Mouse (Mus musculus) right cerebral cortex, postnatal 10 days (tissue): ENCODE results near the gene Gba.

Experiments
- DNase-seq, 2 experiments: peaks; one replicate each; pipeline ENCODE4 v3.0.0; 2021; ENCODE audit warnings: low spot score in 2 of 2

The Gba gene

DNA sequence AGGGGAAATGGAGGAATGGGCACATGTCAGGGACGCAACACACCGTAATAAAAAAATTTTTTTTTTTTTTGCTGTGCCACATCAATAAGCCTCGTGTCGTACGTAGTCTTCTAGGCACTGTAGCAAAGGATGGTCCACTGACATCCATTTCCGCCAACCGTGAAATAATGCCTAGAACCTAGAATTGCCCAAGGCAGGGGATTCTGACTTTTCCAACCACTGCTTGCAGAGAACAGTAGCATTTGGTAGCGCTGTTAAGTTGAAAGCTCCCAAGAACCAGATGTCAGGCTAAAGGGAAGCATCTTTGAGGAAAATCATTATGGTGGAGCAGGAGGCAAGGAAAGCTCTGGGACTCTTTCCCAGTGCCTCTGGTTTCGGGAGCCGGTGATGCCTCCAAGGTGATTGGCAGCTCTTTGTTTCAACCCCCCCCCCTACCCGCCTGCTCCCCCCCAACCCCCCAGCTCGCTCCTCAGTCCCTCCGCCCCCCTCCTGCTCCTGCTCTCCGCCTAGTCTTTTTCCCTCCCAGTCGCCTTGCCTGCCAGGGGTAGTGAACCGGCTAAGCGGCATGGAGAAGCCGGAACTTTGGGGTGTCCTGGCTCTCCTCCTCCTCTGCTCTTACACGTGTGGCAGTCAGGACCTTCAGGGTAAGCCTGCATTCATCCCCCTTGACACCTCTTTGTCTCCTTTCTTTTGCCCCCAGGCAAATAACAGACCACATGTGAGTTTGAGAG is 12.1 kb downstream of the Gba start, which contains the start of gene Thbs3:
Thbs3 (plus strand) TSS at position 500 of the 731 bp plus-strand sequence.
- DNase-seq, result peak; percentile 48 to 63

- peak; percentile 92 for DNase-seq
These were observed 13.1 kb downstream of the Gba start for GRCm38 (mm10) chr3:89215853-89216252.

DNA sequence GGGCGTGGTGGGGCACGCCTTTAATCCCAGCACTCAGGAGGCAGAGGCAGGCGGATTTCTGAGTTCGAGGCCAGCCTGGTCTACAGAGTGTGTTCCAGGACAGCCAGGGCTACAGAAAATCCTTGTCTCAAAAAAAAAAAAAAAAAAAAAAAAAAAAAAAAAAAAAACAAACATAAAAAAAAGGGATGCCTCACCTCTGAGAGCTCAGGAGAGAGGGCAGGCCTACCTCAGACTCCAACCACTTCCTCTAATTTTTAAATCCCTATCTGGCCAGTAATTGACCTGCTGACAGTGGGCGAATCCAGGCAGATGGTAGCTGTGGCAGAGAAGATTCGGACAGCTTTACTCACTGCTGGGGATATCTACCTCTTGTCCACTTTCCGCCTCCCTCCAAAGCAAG is 13.7 kb downstream of the Gba start:
- DNase-seq, result peak in 1 of 2 experiments; percentile 19

DNA sequence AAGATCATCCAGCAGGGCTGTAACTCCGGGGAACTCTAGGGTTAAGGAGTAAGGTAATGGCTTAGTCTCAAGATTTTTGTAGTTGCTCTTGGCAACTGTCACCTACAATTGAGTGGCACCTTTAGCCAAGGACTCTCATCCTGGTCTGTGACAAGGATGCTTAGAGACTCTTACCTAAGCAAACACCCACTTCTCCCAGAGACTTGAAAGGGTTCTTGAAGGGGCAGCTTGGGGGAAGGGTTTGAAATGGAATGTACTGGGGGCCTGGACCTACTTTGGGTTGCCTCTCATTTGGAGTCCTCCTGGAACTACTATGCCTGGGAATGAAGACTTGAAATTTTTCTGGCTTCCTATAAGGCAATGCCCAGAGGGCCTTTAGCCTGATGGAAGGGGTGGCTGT is 15.5 kb downstream of the Gba start:
- no peak for DNase-seq

DNA sequence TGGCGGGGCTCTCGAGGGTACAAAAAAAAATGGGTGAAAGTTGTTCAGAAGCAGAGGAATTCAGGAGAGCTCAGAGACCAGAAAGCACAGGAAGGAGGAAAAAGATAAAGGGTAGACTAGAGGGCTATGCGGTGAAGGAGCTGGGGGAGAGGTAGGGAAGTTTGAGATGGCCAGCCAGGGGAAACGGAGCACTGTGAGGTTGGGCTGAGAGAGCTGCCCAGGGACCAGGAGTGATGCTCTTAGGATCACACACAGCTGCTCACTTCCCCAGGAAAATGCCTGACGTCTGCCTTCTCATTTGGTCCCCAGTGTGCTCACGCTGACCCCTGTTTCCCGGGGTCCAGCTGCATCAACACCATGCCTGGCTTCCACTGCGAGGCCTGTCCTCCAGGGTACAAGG is 16.8 kb downstream of the Gba start:
- DNase-seq, result no peak

DNA sequence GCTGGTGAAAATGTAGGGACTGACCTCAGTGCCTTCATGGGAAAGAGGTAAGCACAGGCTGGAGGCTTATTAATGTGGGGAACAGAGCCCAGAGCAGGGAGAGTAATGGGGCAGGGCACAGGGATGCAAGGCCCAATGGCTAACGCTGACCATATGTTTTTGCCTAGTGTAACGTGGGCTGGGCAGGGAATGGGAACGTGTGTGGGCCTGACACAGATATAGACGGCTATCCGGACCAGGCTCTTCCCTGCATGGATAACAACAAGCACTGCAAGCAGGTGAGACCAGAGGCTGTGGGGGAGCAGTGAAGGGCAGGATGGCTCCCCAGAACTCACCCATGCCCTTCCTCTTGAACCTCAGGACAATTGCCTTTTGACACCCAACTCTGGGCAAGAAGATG is 18.4 kb downstream of the Gba start:
- DNase-seq, result no peak

DNA sequence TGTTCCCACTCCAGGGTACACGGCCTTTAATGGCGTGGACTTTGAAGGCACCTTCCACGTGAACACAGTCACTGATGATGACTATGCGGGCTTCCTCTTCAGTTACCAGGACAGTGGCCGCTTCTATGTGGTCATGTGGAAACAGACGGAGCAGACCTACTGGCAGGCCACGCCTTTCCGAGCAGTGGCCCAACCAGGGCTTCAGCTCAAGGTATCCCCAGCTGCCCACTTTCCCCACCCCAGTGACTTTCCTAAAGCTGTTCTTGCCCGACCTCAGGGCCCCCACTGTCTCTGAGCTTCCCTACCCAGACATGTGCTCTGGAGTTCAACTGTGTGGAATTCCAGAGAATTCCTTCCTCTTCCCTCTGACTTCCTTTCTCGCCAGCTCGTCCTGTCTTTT is 22.1 kb downstream of the Gba start:
- DNase-seq, result no peak

GRCm38 (mm10) chr3:89225321-89225815 is 22.6 kb downstream of the Gba start:
- no peak for DNase-seq

DNA sequence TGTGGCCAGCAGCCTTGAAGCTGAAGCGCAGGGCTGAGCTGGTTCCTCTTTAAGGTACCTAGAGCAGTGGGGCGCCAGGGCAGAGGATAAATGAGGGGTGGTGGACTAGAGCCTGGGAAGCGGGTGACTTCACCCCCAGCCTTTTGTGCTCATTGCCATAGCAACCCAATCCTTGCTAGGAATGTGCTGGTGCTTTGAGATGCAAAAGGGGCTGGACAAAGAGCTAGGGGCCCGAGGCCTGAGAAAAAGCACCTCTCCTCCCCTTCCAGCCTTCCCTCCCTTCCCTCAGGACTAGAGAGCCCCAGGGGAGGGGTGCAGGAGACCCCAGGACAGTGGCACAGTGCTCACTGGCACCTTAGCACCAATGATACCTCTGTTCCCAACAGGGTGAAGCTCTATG is 23.2 kb downstream of the Gba start:
- peak; percentile 76 to 85 for DNase-seq

DNA sequence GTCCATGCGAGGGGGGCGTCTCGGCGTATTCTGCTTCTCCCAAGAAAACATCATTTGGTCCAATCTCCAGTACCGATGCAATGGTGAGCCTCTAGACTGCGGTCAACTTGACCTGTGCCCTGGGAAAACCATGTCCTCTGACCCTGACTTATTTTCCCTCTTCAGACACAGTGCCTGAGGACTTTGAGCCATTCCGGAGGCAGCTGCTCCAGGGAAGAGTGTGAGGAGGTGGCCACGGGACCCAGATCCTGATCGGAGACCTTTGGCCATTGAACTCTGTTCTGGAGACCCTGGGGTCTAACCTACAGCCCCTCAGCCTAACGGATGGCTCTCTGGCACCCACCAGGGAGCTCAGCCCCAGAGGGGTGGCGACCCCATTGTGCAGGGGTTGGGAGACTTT is 23.6 kb downstream of the Gba start:
- DNase-seq, result no peak

- no peak for DNase-seq
These were observed 24.2 kb downstream of the Gba start, which contains the start of gene Mtx1 for GRCm38 (mm10) chr3:89226900-89227299. TSS of gene Mtx1 (minus strand) at chr3:89227088.

DNA sequence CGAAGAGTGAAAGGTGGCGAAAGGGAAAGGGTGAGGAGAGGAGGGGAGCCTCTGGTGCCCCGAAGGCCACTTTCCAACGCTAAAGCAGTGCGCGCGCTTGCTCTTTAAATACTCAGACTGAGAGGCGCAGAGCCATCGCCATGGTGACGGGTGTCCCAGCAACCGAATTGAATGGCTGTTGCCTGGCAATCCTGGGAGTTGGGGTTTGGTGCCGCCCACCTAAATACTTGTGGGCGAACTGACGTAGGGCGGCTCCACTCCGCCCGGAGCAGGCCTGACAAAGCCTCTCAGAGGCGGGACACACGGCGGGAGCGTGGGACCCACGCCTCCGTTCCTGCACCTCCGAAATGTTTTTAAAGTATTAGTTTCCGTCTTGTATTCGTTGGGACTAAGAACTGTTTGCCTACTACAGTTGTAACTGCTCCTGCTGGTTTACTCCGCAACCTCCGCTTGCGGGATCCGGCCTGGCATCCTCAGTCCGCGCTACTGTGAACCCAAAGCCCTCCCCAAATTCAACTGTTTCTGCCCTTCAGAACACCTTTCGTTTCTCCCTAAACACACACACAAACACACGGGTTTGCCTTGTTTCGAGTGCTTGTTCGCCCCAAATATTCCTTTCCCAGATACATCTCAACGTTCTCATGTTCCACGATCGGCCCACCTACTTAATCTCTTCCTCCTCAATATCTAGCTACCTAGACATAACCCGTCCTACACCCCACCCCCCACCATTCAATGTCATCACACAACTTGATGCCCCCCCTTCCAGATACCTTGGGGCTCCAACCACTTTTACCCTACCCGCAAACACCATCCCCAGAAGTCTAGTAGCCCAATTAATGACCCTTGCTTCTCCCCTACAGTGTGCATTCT is 24.8 kb downstream of the Gba start:
- peak; percentile 96 to 97 for DNase-seq

GRCm38 (mm10) chr3:89228180-89228549 is 25.4 kb downstream of the Gba start:
- peak; percentile 84 to 90 for DNase-seq

GRCm38 (mm10) chr3:89228836-89229235 is 26.1 kb downstream of the Gba start, which contains the start of gene Muc1:
TSS of gene Muc1 (plus strand) at chr3:89229057.
- no peak for DNase-seq

DNA sequence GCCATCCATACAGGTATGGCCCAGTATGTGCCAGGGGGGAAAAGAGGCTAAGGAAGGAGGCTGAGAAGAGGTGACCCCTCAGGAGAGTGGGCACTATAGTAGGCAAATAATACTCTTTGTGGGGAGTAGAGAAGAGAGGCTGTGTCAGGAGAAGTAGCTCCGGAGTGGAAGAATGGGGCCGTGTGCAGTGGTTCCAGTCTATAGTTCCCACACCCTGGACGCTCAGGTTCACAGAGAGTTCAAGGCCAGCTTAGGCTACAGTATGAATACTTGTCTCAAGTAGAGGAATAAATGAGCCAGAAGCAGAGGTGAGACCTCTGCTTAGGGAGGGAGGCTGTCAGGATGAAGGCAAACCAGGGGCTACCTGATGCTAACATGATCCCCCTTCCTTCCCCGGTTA is 26.5 kb downstream of the Gba start:
- no peak for DNase-seq

- no peak for DNase-seq
These were observed 27.8 kb downstream of the Gba start for GRCm38 (mm10) chr3:89230561-89230960.

- no peak for DNase-seq
These were observed 28.6 kb downstream of the Gba start for GRCm38 (mm10) chr3:89231345-89231744.

DNA sequence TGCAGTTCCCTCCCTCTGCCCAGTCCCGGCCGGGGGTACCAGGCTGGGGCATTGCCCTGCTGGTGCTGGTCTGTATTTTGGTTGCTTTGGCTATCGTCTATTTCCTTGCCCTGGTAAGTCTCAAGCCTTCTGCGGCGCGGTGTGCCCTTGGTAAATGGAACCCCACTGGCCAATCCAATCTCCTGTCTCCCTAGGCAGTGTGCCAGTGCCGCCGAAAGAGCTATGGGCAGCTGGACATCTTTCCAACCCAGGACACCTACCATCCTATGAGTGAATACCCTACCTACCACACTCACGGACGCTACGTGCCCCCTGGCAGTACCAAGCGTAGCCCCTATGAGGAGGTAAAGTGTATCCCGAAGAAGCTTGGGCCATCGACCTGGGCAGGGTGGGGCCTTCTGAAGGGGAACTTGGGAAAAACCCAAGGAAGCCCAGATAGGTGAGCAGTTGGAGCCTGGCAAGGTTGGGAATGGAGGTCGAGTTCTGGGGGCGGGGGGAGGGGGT is 29.1 kb downstream of the Gba start:
- DNase-seq, result peak in 1 of 2 experiments; percentile 61

- DNase-seq, result no peak
These were observed 29.9 kb downstream of the Gba start for GRCm38 (mm10) chr3:89232614-89233013.

- DNase-seq, result no peak
These were observed 30.9 kb downstream of the Gba start for GRCm38 (mm10) chr3:89233562-89234110.

- DNase-seq, result no peak
These were observed 33.8 kb downstream of the Gba start for GRCm38 (mm10) chr3:89236516-89236915.

DNA sequence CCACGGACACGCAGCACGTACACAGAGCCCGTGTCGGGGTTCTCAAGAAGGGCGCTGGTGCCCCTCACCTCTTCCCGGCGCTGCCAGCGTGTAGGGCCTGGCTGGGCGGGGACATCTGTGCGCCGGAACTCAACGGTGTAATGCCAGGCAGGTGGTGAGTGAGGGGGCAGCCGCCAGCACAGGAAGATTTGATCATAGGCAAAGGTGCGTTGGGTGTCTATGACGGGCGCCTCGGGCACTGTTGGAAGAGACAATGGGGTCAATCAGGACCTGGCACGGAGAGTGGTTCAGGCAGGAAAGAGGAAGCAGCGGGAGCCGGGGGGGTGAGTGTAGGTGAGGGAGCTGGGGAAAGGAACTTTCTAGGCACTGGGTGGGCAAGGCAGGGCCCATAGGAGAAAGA is 35.0 kb downstream of the Gba start:
- no peak for DNase-seq
